Mouse (Mus musculus) frontal cortex, postnatal 36 days (tissue): ENCODE data around the gene Ccdc142.
A peak's percentile ranks its signal among the peaks of the same experiment; 100 is the strongest.

ENCODE experiments used
- DNase-seq, 2 experiments: peaks; one replicate each; pipeline ENCODE4 v3.0.0; 2022; ENCODE audit warnings: low spot score in 2 of 2

Gene Ccdc142

DNA sequence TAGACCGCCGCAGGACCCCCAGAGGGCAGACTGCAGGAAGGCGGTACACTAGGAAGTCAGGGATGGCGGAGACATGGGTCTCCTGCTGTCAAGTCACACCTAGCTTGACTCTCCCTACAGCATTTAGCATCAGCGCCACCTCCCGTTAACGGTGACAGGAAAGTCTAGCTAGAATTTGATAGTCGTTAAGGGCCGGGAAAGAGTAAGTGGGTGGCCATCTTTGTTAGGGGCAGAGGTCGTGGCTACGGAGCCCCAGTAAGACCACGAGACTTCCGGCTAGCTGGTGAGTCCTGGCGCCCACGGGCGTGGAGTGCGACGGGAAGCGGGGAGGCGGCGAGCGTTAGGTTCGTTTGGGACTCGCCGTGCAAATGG lies at the start of gene Ccdc142, which contains the start of gene Gm42688:
Ccdc142 (plus strand) TSS at position 286 of the 372 bp plus-strand sequence.
Gm42688 (plus strand) TSS at position 302 of the 372 bp plus-strand sequence.
- peak; percentile 83 to 91 for DNase-seq

DNA sequence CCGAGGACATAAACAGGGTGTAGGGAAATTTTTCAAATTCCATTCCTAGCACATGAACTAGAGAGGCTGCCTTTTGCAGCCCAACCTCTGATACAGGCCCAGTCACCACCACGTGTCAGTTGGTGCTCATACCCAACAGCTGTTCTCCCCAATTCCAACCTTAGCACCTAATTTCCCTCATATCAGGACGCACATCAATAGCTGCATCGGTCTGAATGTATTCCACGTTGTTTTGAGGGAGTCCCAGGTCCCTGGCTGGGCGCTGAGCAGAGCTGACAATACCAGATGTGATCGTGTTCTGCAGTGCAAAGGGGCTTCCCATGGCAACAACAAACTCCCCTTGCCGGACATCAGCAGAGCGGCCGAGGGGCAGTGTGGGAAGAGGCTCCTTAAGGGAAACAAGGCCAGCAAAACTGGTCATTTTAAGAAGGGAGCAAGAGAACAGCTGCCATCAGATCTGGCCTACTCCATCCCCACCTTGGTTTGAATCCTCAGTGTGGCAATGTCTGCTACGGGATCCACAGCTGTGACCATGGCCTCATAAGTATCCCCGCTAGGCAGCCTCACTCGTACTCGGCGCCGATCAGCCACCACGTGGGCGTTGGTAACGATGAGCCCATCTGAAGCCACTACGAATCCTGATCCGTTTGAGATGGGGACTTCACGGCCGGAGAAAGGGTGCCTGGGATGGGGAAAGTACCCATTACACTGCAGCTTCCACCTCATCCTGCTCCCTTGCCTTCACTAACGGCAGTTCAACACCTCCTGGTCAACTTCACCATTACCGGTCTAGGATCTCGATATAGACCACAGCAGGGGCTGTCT lies 48.1 kb upstream of the Ccdc142 start:
- DNase-seq, result peak; percentile 35 to 48

DNA sequence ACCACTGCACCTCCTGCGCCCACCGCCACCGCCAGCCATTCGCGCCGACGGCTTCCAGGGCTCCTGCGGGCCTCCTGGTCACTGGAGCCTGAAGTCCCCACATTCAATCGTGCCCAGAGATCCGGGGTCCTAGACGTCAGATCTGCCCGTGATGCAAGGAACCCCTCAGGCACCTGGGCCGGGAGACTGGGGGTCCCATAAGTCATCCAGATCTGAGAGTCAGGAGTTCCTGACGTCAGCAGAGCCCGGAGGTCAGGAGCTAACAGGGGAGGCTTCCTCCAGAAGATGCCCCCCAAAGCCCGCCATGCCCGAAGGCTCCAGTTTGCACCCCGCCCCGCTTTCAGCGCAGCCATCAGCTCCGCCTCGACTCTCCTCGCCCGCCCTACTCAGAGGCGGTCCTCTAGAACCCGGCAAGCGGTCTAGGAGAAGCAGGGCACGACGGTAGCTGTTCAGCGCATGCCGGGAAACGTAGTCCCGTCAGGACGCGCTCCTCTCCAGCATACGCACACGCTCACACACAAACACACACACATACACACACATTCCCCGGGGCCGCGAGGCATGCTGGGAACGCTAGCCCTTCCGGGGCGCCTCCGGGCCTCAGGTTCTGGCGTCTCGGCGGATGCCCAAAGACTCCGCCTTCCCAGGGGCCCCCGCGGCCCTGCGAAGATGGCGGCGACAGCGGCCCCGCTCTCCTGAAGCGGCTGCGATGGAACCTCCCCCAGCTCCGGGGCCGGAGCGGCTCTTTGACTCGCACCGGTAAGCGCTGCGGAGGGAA lies 47.1 kb upstream of the Ccdc142 start, which contains the start of gene Aup1:
Aup1 (plus strand) TSS at position 448 of the 778 bp plus-strand sequence.
- DNase-seq, result peak; percentile 97 to 98

DNA sequence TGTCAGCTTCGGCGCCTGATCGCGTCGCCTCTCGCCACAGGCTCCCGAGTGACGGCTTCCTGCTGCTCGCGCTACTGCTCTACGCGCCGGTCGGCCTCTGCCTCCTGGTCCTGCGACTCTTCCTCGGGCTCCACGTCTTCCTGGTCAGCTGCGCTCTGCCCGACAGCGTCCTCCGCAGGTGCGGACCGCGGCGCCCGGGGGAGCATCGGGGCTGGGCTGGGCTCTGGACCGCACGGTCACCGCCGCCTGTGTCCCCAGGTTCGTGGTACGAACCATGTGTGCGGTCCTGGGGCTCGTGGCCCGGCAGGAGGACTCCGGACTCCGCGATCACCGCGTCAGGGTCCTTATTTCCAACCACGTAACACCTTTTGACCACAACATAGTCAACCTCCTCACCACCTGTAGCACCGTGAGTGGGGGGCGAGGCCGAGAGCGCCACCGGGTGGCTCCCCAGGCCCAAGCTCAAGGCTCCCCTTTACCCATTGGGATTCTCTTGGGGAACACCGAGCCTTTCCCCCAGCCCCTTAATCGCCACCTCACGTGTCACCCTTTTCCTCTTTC lies 46.5 kb upstream of the Ccdc142 start, which contains the start of gene Htra2:
Htra2 (minus strand) TSS at position 403 of the 561 bp plus-strand sequence.
- peak in 1 of 2 experiments; percentile 26 for DNase-seq

DNA sequence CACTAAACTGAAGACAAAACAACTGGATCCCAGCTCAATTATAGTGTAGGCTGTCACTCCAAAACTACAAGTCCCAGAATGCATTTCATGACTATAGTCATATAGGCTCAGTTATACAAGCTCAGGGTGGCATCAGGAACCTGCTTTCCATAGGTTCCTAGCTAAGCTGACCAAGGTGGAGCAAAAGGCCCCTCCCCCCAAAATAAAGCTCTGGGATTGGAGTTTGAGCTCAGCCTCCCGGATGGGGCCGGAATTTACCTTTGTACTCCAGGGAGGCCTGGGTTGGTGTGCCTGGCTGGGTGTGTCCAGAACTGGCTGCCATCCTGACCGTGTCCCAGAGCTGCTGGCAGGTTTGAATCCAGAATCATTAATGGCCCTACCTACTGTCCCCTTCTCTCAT lies 43.6 kb upstream of the Ccdc142 start, which contains the start of gene Dqx1:
Dqx1 (plus strand) TSS at position 55 of the 400 bp plus-strand sequence.
- no peak for DNase-seq

DNA sequence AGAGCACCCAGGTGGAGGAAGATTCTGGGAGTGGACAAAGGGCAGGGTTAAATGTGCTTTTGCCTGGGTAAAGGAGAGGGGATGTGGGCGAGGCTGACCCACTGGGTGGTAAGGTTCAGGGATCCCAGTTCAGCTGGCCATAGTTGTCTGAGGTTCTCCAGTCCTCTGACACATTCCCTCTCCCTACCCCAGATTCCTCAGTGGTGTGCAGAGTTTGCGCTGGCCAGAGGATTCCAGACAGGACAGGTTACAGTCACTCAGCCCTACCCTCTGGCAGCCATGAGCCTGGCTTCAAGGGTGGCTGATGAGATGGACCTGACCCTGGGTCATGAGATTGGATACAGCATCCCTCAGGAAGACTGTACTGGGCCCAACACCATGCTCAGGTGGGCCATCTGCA lies 42.7 kb upstream of the Ccdc142 start:
- DNase-seq, result no peak

DNA sequence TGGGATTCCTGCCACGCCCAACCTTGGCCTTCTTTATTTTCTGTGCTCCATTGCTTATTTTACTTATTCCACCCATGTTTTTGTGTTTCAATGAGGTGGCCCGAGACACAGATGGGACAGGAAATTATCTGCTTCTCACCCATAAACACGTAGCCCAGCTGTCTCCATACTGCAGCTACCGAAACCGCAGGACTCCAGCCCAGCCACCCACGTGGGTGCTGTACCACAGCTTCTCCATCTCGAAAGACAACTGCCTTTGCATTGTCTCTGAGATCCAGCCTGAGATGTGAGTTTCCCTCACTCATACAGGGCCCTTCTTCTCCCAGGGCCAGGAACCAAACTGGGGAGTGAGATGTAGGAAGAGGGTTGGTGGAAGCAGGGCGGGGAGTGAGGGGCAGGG lies 35.4 kb upstream of the Ccdc142 start:
- DNase-seq, result no peak

DNA sequence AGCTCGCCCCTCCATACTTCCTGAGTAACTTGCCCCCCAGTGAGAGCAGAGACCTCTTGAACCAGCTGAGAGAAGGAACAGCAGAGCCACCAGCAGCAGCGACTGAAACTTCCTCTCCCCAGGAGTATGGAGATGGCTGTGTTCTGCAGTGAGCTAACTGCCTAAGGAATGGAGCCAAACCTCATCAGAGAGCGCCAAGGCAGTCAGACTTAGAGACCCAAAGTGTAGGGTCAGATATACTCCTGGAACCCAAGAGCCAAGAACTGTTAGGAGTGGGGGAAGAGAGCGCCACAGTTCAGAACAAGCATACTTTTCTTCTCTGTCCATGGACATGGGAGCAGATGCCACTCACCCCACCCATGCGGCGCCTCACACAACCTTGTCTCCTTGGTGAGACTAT lies 35.0 kb upstream of the Ccdc142 start:
- no peak for DNase-seq

DNA sequence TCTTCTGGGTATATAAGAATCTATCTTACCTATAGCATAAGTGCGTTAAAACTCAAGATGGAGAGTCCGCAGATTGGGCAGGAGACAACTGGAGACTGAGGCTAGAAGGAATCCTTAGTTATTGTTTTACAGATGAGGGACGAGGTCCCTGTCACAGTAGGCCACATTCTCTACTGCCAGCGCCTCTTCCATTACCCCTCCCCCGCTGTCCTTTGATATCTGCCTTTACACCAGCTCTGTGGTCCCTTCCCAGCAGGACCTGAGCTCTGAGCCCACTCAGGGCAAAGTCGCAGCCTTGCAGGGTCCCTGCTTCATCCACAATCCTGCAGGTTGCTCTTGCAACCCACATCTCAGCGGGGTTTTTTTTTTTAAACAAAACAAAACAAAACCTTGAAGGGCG lies 33.2 kb upstream of the Ccdc142 start:
- DNase-seq, result no peak

DNA sequence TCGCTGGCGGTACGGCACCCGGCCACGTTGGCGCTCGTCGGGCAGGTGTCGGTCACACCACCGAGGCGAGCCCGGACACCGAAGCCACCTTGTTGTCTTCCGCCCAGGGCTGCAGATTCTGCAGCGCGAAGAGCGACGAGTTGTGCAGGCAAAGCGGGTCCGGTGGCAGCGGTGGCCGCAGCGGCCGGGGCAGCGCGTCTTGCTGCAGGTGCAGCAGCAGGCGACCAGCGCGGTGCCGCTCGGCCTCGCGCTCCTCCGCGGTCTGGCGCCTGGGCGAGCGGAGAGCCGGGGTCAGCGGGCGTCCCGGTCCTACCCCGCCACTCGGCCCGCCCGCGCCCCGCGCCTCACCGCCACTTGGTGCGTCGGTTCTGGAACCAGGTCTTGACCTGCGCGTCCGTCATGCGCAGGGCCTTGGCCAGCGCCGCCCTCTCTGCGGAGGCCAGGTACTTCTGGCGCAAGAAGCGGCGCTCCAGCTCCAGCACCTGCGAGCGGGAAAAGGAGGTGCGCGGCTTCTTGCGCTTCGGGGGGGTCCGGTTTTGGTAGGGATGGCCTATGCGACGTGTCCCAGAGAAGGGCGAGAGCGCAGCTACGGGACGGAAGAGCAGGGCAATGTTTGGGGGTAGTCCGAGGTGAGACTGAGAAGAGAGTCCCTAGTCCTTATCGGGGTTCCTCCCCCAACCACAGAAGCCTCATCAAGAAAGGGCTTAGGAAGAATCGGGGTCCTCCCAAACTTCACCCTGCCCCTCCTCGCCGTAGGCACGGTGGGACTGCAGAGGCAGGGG lies 32.5 kb upstream of the Ccdc142 start:
- no peak for DNase-seq

DNA sequence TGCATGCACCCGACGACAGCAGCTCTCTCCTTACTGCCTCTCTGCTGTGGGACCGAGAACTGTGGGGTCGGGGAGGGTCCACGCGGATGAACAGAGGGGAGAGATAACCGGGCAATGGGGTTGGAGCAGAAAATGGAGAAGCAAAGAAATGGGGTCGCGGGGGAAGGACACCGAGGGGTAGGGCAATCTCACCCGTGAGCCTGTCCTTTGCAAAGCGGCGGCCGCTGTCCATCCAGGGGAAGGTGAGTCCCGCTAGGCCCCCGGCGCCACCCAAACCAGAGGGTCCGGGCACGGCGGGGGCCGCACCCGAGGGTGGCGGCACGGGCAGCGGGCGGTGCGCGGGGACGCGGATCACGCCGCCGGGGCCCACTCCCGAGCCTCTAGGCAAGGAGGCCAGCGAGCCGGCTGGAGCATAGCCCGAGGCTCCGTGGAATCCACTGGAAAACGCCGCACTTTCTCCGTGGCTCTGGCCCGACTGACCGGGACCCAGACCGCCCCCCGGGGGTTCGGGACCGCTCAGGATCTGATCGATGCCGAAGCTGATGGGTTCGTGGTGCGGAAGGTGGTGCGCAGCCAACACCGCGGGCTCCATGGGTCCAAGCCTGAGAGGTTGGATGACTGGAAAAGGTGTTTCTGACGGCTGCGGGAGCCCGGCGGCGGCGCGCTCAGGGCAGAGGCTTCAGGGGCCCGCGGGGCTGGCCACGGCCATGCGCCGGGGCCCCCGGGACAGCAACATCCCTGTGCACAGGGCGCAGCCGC lies 31.7 kb upstream of the Ccdc142 start:
- no peak for DNase-seq

DNA sequence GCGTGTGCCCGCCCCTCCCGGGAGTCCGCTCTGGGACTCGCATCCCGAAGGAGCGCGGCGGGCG lies 31.3 kb upstream of the Ccdc142 start, which contains the start of gene Tlx2:
Tlx2 (minus strand) TSS at position 47 of the 64 bp plus-strand sequence.
- no peak for DNase-seq

DNA sequence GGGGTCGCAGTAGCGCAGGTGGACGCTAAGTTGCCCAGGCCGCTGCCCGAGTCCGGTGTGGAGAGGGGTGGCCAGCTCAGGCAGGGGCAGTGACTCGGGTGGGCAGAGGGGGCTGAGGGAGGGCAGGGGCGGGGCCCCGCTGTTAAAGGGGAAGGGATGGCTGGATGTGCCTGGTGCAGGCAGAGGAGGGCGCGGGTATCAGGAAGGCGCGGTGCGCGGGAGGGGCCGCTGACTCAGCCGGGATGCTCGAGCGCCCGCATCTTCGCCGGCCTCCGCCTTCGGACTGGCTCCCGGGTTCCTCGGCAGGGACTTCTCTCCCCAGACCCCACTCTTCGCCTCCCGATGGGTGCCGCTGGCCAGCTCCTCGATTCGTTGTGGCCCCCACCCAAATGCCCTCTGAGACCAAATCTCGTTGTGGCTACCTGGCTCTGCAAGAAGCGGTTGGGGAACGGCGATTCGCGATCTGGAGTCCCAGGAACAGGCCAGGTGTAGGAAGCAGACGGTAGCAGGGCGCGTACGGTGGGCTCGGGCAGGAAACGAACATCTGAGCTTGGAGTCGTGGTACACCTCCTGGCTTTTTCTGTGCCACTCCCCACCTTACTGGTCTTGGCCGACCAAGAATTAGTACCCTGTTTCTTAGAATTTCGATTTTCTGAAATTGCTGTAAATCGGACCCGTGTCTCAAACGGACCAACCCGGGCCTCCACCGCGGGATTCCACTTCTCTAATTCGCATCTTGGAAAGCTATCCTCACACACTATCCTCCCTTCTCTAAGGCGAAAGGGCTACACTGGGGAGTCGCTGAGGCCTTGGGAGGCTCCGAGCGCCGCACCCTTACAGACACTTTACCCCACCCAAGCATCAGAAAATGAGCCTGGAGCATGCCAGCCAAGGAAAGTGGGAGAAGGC lies 30.8 kb upstream of the Ccdc142 start:
- DNase-seq, result peak; percentile 38 to 63

DNA sequence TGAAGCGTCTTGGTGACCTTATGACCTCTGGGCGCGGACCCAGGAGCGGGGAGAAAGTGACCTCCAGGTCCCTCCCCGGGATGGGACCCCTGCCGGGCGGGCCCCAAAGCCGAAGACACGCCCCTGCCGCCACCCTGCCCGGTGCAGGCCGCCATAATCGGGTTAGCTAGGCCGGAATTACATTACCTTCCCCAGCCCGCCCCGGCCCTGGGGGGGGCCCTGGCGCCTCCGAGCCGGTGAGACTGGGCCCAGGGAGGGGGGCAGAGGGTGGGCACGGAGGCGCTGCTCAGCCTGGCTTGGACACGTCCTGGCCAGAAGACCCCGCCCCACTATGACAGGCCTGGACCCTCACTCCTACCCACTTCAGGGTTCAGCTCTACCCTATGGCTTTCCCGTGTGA lies 30.2 kb upstream of the Ccdc142 start:
- no peak for DNase-seq

DNA sequence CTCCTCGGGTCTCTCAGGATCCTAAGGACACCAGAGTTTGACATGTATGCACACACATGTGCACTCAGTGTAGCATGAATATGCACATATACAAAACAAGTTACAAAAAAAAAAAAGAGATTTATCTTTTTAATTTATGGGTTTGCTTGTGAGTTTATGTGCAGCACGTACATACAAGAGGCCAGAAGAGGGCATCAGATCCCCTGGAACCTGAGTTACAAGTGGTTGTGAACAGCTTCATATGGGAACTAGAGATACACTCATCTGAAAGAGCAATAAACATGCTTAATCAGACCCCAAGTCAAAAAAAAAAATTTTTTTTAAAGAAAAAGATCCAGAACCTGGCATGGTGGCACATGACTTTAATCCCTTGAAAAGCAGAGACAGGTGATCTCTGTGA lies 26.4 kb upstream of the Ccdc142 start:
- DNase-seq, result no peak

DNA sequence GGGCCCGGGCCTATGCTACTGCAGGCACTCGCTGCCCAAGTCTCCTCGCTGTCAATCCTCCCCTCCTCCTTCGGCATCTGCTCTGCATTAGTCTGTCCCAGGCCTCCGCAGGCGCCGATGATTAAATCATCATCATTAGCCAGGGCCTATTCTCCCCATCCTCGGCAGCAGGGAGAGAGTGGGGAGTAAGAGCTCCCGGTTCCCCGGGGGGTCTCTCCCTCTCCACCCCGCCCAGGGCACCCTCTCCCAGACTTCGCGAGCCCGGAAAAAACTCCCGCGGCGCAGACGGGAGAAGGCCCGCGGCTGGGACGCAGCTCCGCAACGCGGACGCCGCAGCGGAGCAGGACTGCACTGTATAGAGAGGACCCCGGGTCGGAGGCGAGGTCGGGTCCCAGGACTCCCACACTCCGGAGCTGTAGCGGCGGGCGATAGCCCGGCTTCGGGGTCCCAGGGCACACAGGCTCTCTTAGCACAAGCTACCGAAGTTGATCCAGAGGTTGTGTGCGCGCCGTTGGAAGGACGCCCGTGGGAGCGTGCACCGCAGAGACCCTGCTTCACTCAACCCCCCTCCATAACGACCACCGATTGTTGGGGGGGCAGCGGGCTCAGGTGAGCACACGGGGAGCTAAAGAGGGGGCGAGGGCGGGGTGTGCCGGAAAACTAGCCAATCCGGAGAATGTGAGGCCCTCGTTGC lies 23.6 kb upstream of the Ccdc142 start, which contains the start of gene Pcgf1:
Pcgf1 (plus strand) TSS at position 240 of the 694 bp plus-strand sequence.
- DNase-seq, result peak in 1 of 2 experiments; percentile 43

DNA sequence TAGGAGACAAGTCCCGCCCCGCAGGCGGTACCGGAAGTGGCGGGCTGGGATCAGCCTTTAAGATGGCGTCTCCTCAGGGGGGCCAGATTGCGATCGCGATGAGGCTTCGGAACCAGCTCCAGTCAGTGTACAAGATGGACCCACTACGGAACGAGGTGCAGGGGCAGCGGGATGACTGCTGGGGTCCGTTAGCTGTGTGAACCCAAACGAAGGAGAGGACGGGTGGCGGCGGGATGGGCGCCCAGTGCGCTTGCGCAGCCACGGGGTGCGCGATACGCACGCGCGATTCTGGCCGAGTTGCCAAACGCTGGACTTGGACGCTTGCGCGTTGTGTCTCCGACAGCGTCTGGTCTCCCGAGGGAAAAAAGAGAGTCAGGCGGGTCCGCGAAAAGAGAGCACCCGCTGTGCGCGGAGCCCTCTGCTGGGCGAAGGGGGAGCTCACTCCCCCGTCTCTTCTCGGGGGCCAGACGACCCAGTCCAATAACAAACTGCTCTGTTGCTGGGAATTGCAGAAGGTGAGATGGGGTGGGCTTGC lies 23.0 kb upstream of the Ccdc142 start:
- DNase-seq, result peak; percentile 99 to 100

DNA sequence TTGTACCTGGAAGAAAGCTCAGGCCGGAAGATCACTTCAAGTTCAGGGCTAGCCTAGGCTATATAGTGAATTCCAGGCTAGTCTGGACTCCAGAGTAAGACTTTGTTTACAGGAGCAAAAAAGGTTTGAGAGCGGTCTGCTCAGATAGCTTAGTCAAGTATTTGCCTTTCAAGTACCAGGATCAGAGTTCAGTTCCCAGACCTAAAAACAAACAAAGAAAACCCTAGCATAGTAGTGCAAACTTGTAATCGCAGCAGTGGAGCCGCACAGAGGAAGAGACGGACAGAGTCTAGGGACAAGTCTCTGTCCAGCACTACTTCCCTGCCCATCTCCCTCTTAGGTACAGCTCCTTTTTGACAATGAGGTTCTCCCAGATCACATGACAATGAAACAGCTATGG lies 21.2 kb upstream of the Ccdc142 start:
- no peak for DNase-seq

DNA sequence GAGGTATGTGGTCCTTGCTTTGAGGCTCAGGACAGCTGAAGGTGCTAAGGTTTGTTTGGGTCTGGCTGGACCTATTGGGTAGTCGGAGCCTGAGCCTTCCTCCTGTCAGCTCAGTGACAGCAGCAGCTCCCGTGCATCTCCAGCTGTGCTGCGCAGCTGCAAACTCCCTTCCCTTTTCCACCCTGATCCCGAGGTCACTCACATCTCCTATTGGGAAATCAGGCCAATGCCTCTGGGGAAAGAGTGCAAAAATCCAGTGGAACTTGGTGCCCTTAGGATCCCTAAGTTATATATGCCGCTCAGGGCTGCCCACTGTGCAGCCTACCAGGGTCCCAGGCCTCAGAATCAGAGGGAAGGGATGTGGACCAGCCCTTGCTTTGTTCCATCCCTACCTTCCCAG lies 17.9 kb upstream of the Ccdc142 start:
- DNase-seq, result no peak
